Mouse (Mus musculus) erythroblast, embryonic 14.5 days (primary cell): ENCODE results near the gene Rasgrp3. TPM values are rescaled to one million over a fixed set of nuclear protein-coding genes. Genes with fewer than 3 reads are reported as not detected.

ENCODE experiments used
- H3K27me3 ChIP-seq: 2 replicates; pipeline ENCODE4 v1.6.1; 2012; ENCODE audit warnings: inconsistent platforms; ENCODE audit not compliant: control insufficient read depth
- H3K36me3 ChIP-seq: 2 replicates; pipeline ENCODE4 v1.6.1; 2012; ENCODE audit warnings: mild to moderate bottlenecking, inconsistent platforms; ENCODE audit not compliant: control insufficient read depth
- H3K4me1 ChIP-seq: 2 replicates; pipeline ENCODE4 v1.6.1; 2012; ENCODE audit warnings: inconsistent platforms; ENCODE audit not compliant: control insufficient read depth
- H3K4me3 ChIP-seq: replicated peaks from 2 replicates; pipeline ENCODE3; 2012; ENCODE audit warnings: moderate library complexity, mild to moderate bottlenecking, inconsistent platforms
- H3K9me3 ChIP-seq: 2 replicates; pipeline ENCODE4 v1.6.1; 2012; ENCODE audit warnings: low read length, inconsistent platforms, mixed read lengths; ENCODE audit not compliant: control insufficient read depth
- GATA1 ChIP-seq: IDR thresholded peaks from 2 replicates; pipeline ENCODE4 v1.6.1; 2012; ENCODE audit warnings: low read length, inconsistent platforms, mixed read lengths
- TAL1 ChIP-seq: IDR thresholded peaks from 3 replicates; pipeline ENCODE4 v1.6.1; 2012; ENCODE audit warnings: low read length, inconsistent platforms, mixed read lengths
- polyA plus RNA-seq: library from polyadenylated mRNA; stranded (reverse); fragments of >175 nt; gene quantifications from 2 replicates; pipeline ENCODE4 v1.2.3, GENCODE M21; 2012

Rasgrp3 gene
- polyA plus RNA-seq, 1 experiment = not detected

DNA sequence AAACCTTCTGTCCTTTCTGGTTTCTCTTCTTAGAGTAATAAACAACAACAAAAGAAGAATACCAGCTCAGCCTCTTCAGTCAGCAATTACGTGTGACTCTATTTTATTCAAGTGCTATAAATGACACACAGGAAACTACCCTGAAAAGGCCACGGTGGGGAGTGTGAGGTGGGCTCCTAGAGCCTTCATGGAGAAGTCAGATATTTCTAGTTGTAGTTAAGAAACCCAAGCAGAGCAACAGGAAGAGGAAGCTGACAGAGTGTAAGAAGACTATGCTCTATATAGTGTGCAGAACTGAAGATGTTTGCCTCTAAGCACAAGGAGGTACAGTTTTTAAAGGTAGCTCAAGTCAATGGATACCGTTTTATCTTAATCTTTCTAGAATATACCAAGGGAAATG is 42.0 kb downstream of the Rasgrp3 start:
- TF ChIP-seq GATA1 (no peak), TAL1 (no peak)
- no peaks in the 10 kb centered on the region for H3K36me3 ChIP-seq
- H3K27me3 ChIP-seq = no peaks in the 10 kb centered on the region
- H3K4me1 ChIP-seq = peaks cover 2% of the 10 kb centered on the region; the same call in 1 of the 2 replicates
- H3K4me3 ChIP-seq = no peak overlapping the region
- H3K9me3 ChIP-seq = no peaks in the 10 kb centered on the region

- Histone ChIP-seq H3K36me3 (no peaks in the 10 kb centered on the region), H3K4me1 (peaks cover 2% of the 10 kb centered on the region; the same call in 1 of the 2 replicates), H3K4me3 (no peak overlapping the region), H3K9me3 (no peaks in the 10 kb centered on the region), H3K27me3 (no peaks in the 10 kb centered on the region)
- TF ChIP-seq GATA1 = no peak
- TF ChIP-seq TAL1 = no peak
Measured at GRCm38 (mm10) chr17:75478836-75479235, 43.1 kb downstream of the Rasgrp3 start.

DNA sequence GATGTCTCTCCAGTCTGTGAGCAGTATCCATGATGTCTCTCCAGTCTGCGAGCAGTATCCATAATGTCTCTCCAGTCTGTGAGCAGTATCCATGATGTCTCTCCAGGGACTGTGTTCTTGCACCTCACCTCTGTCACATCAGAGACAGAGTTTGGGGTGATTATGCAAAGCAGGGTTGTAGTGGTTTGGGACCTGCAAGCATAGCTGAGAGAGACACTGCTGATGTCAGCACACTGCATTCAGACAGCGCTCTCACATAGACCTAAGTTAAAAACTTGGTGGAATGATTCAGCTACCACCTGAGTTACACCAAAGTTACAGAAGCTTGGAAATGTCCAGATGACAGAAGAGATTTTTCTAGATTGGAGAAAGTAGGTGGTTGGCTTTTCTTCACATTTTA is 44.0 kb downstream of the Rasgrp3 start:
- Histone ChIP-seq H3K27me3 (no peaks in the 10 kb centered on the region), H3K9me3 (no peaks in the 10 kb centered on the region), H3K36me3 (no peaks in the 10 kb centered on the region), H3K4me1 (peaks cover 2% of the 10 kb centered on the region; the same call in 1 of the 2 replicates), H3K4me3 (no peak overlapping the region)
- TF ChIP-seq GATA1 (no peak), TAL1 (no peak)

GRCm38 (mm10) chr17:75480379-75480778 is 44.7 kb downstream of the Rasgrp3 start:
- peaks cover 2% of the 10 kb centered on the region; the same call in 1 of the 2 replicates for H3K4me1 ChIP-seq
- H3K36me3 ChIP-seq = no peaks in the 10 kb centered on the region
- TF ChIP-seq GATA1 (no peak), TAL1 (no peak)
- no peaks in the 10 kb centered on the region for H3K9me3 ChIP-seq
- no peaks in the 10 kb centered on the region for H3K27me3 ChIP-seq
- H3K4me3 ChIP-seq = no peak overlapping the region

- no peak overlapping the region for H3K4me3 ChIP-seq
- TF ChIP-seq GATA1 = no peak
Measured at GRCm38 (mm10) chr17:75486205-75486604, 50.5 kb downstream of the Rasgrp3 start.

GRCm38 (mm10) chr17:75495213-75495612 is 59.5 kb downstream of the Rasgrp3 start:
- Histone ChIP-seq H3K4me1 (no peaks in the 10 kb centered on the region), H3K4me3 (no peak overlapping the region), H3K27me3 (no peaks in the 10 kb centered on the region), H3K9me3 (no peaks in the 10 kb centered on the region), H3K36me3 (no peaks in the 10 kb centered on the region)
- TF ChIP-seq GATA1 (no peak), TAL1 (no peak)

More at GRCm38 (mm10) chr17:75486205-75486604, 50.5 kb downstream of the Rasgrp3 start:
- no peaks in the 10 kb centered on the region for H3K9me3 ChIP-seq
- no peaks in the 10 kb centered on the region for H3K27me3 ChIP-seq
- H3K4me1 ChIP-seq = no peaks in the 10 kb centered on the region
- no peaks in the 10 kb centered on the region for H3K36me3 ChIP-seq

DNA sequence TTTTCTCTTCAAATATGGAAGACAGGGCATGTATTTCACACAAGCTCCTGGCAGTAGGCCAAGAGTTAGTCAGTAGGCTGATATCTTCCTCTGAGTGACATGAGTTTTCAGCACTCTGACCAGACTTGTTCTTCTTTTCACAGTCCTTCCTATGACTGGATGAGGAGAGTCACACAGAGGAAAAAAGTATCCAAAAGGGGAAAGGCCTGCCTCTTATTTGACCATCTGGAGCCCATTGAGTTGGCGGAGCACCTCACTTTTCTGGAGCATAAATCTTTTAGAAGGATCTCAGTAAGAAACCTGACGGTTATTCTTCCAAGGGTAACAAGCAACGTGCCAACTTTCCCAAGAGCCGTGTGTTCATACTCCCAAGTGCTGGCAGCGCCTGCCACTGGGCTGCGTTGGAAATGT is 62.5 kb downstream of the Rasgrp3 start:
- H3K9me3 ChIP-seq = no peaks in the 10 kb centered on the region
- H3K36me3 ChIP-seq = no peaks in the 10 kb centered on the region
- no peaks in the 10 kb centered on the region for H3K27me3 ChIP-seq
- H3K4me3 ChIP-seq = no peak overlapping the region
- TF ChIP-seq GATA1 = no peak
- no peak for TF ChIP-seq TAL1
- H3K4me1 ChIP-seq = no peaks in the 10 kb centered on the region

DNA sequence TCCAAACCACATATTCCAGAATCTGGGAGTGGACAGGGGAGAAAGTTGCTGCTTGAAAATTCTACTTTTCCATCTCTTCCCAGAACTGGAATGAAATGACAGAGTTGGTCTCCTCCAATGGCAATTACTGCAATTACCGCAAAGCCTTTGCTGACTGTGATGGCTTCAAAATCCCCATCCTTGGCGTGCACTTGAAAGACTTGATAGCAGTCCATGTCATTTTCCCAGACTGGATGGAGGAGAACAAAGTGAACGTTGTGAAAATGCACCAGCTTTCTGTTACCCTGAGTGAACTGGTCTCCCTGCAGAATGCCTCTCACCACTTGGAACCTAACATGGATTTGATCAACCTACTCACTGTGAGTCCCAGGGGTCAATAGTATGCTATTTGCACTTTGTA is 67.3 kb downstream of the Rasgrp3 start:
- no peak for TF ChIP-seq TAL1

DNA sequence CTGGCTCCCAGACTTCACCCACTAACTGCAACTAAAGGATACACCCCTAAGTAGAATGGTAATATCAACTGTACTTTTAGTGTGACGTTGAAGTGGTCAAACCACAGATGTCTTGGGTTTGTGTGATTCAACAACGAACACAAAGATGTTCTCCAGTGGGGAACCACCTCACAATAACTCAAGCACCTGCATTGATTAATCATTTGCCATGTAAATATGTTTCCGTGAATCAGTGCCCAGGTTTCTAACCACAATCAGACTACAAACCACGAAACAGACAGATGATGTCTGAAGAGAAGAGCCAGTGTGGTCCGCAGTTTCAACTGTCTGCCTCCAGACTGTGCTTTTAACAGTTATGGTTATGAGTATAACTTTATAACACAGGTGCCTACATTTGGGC is 69.4 kb downstream of the Rasgrp3 start:
- no peaks in the 10 kb centered on the region for H3K4me1 ChIP-seq
- TF ChIP-seq GATA1 (no peak), TAL1 (no peak)
- H3K27me3 ChIP-seq = no peaks in the 10 kb centered on the region
- no peaks in the 10 kb centered on the region for H3K36me3 ChIP-seq
- H3K9me3 ChIP-seq = no peaks in the 10 kb centered on the region
- H3K4me3 ChIP-seq = no peak overlapping the region

More for the DNA sequence above, 67.3 kb downstream of the Rasgrp3 start:
- Histone ChIP-seq H3K27me3 (no peaks in the 10 kb centered on the region), H3K9me3 (no peaks in the 10 kb centered on the region), H3K4me3 (no peak overlapping the region), H3K4me1 (no peaks in the 10 kb centered on the region), H3K36me3 (no peaks in the 10 kb centered on the region)

DNA sequence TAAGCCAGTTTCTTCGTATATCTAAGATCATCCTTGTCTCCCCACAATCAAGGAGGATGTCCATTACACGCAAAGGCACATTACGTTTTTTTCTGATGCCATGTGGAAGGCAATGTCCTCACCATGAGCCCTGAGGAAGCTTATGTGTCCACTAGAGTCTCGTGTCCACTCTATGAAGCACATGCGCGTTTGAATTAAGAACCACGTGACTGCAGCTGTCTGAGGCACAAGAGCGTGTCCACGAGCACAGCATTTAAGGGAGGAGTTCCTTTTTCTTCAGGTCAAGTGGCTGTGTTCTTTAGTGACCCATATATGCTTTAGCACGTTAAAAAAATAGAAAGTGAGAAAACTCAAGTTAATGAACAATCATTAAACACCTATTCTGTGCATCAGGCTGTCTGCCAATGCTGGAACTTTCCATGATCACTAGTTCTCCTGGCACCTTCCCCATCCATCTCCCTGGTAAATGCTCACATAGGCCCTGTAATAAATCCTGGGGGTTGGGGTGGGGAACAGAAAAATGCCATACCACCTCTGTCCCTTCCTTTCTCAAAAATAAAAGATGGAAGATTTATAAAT is 70.5 kb downstream of the Rasgrp3 start:
- no peaks in the 10 kb centered on the region for H3K27me3 ChIP-seq
- no peak overlapping the region for H3K4me3 ChIP-seq
- H3K9me3 ChIP-seq = no peaks in the 10 kb centered on the region
- H3K4me1 ChIP-seq = no peaks in the 10 kb centered on the region
- H3K36me3 ChIP-seq = no peaks in the 10 kb centered on the region
- TF ChIP-seq GATA1 (no peak), TAL1 (no peak)
